Mouse (Mus musculus) thymus, adult 2 months (tissue): ENCODE measurements at regions not wholly inside any gene's neighbourhood (a gene's known extent, or its start where the extent isn't known, plus 50 kb on each side); places are given as distances from the start of the nearest gene placed in this dataset.

Source experiments
- DNase-seq: peaks from one replicate; pipeline ENCODE4 v3.0.0; 2021
- H3K27ac ChIP-seq: fragments of 200-500 bp; 2 replicates; pipeline ENCODE4 v1.5.1; 2012; ENCODE audit warnings: low read length, control low read depth; ENCODE audit not compliant: control insufficient read depth, insufficient read depth
- H3K27me3 ChIP-seq: fragments of 200-500 bp; 2 replicates; pipeline ENCODE4 v1.6.1; 2012; ENCODE audit warnings: mild to moderate bottlenecking, low read length, moderate library complexity, mixed read lengths; ENCODE audit not compliant: control insufficient read depth, insufficient read depth
- H3K36me3 ChIP-seq: fragments of 200-500 bp; 2 replicates; pipeline ENCODE4 v1.6.1; 2012; ENCODE audit warnings: mild to moderate bottlenecking, low read length, moderate library complexity; ENCODE audit not compliant: control insufficient read depth, insufficient read depth
- H3K4me1 ChIP-seq: fragments of 200-500 bp; replicated peaks from 2 replicates; pipeline ENCODE4 v1.6.1; 2012; ENCODE audit warnings: low read length; ENCODE audit not compliant: control insufficient read depth, insufficient read depth
- H3K4me3 ChIP-seq: fragments of 200-500 bp; 2 replicates; pipeline ENCODE4 v1.5.1; 2012; ENCODE audit warnings: mild to moderate bottlenecking, low read length, control low read depth, moderate library complexity; ENCODE audit not compliant: control insufficient read depth, insufficient read depth
- CTCF ChIP-seq: fragments of 200-500 bp; IDR thresholded peaks from 2 replicates; pipeline ENCODE4 v1.5.1; 2012; ENCODE audit warnings: mild to moderate bottlenecking, control low read depth, low read length, moderate library complexity, borderline replicate concordance; ENCODE audit not compliant: control insufficient read depth, poor library complexity, insufficient read depth; ENCODE audit errors: extremely low read depth
- POLR2A ChIP-seq: fragments of 200-500 bp; IDR thresholded peaks from 2 replicates; pipeline ENCODE4 v1.6.1; 2012; ENCODE audit warnings: mild to moderate bottlenecking, low read length, control low read depth, moderate library complexity; ENCODE audit not compliant: control insufficient read depth, poor library complexity, insufficient read depth; ENCODE audit errors: extremely low read depth
- WGBS: fragments of 180-500 bp; shearing (Covaris S2); methylation state at CpG from one replicate; pipeline ENCODE4 v1.1.7; 2018; 5-methylcytosine and 5-hydroxymethylcytosine counted together

DNA sequence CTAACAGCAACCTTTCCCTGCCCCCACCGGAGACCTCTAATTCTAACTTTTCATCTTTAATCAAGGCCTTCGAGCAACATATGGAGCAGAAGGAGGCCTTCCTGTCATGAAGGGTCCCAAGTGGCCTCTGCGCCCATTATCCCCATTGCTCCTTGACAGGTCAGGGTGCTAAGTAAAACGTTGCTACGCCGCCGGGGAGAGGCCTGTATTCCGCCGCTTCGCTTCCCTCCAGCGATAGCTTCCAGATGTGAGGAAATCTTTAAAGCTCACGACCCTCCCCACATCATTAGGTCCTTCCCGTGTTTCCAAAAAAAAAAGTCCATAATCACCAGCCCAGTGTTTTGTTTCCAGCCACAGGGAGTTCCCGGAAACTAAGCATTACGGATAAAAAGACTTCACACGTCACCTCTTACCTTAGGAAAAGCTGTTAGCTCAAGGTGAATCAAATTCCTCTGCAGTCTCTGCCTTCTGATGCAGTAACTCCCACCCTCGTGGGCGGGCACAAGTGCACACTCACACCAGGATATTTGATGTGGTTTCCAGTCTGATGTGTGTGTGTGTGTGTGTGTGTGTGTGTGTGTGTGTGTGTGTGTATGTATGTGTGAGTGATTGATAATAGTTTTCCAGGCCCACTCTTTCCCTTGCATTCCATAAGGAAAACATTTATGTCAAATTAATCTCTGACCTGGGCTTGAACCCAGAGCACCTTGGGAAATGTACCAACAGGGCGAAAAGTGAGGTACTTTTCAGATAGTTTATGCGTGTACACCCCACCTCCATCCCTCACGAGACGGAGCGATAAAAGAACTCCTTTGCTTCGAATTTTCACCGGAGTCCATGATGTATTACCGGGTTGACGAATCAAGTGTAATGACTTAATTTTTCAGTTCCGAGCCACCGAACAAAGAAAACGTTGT is 107.5 kb downstream of the Gm45692 start:
- H3K4me3 ChIP-seq, result no peak overlapping the region
- H3K4me1 ChIP-seq, result no peaks in the 10 kb centered on the region
- H3K36me3 ChIP-seq, result no peaks in the 10 kb centered on the region
- H3K27ac ChIP-seq, result no peak overlapping the region
- 79% methylated on average over 30 of the region's 30 CpGs for WGBS
- TF ChIP-seq POLR2A (no peak), CTCF (no peak)
- no peaks in the 10 kb centered on the region for H3K27me3 ChIP-seq
- no peak for DNase-seq

GRCm38 (mm10) chr8:26227529-26227895 is 108.2 kb downstream of the Gm45692 start:
- no peak for DNase-seq
- no peaks in the 10 kb centered on the region for H3K4me1 ChIP-seq
- 82% methylated on average over 5 of the region's 5 CpGs for WGBS

DNA sequence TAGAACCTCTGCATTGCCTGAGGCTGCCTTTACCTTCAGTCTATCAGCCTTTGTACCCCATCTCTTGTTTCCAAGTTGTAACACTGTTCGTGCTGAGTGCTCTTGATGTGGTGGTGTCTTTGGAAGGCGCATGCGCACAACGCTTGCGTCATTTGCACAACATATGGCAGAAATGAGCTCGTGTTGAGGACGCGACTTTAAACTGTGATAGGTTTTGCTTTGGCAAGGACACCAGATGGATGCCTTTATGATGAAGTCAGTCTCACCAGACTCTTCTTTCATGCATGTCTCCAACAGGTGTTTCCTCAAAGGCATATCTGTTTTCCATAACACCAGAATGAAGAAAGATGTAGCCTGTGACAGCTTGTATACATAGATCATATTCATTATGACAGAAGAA is 110.2 kb downstream of the Gm45692 start:
- WGBS, result 96% methylated on average over 8 of the region's 8 CpGs

More at GRCm38 (mm10) chr8:26227529-26227895, 108.2 kb downstream of the Gm45692 start:
- H3K4me3 ChIP-seq, result no peak overlapping the region
- no peaks in the 10 kb centered on the region for H3K36me3 ChIP-seq
- no peaks in the 10 kb centered on the region for H3K27me3 ChIP-seq
- TF ChIP-seq CTCF, result no peak
- no peak for TF ChIP-seq POLR2A
- no peak overlapping the region for H3K27ac ChIP-seq

GRCm38 (mm10) chr8:26239075-26239474 is 119.7 kb downstream of the Gm45692 start:
- no peak for DNase-seq
- Histone ChIP-seq H3K4me3 (no peak overlapping the region), H3K27me3 (no peaks in the 10 kb centered on the region), H3K36me3 (no peaks in the 10 kb centered on the region), H3K4me1 (no peaks in the 10 kb centered on the region), H3K27ac (no peak overlapping the region)
- TF ChIP-seq POLR2A (no peak), CTCF (no peak)
- WGBS, result 94% methylated on average over 2 of the region's 2 CpGs

More for the DNA sequence above, 110.2 kb downstream of the Gm45692 start:
- Histone ChIP-seq H3K27ac (no peak overlapping the region), H3K4me3 (no peak overlapping the region), H3K27me3 (no peaks in the 10 kb centered on the region), H3K4me1 (no peaks in the 10 kb centered on the region), H3K36me3 (no peaks in the 10 kb centered on the region)
- no peak for TF ChIP-seq CTCF
- no peak for DNase-seq

- Histone ChIP-seq H3K4me3 (no peak overlapping the region), H3K27me3 (no peaks in the 10 kb centered on the region), H3K27ac (no peak overlapping the region), H3K4me1 (no peaks in the 10 kb centered on the region), H3K36me3 (no peaks in the 10 kb centered on the region)
- DNase-seq, result no peak
- 18% methylated on average over 4 of the region's 4 CpGs for WGBS
- no peak for TF ChIP-seq POLR2A
- no peak for TF ChIP-seq CTCF
Observed at GRCm38 (mm10) chr8:26239604-26240003, 120.3 kb downstream of the Gm45692 start.

DNA sequence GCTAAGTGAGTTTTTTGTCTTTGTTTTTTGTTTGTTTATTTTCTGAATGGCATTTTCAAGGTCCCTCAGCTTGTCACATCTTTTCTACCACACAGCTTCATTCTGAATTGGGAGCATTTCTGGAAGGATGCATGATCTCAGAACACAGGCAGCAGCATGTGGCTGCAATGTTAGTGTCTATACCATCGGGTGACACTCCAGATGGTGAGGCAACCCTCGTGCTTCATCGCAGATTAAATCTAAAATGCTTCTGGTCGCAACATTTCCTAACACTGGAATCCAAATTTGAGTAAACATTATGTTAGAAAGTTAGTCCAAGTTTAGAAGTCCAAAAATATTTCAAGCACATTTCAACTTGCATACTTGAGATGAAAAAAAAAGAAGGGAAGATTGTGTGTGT is 124.4 kb downstream of the Gm45692 start:
- H3K27ac ChIP-seq, result no peak overlapping the region
- H3K4me1 ChIP-seq, result no peaks in the 10 kb centered on the region
- H3K36me3 ChIP-seq, result no peaks in the 10 kb centered on the region
- no peak overlapping the region for H3K4me3 ChIP-seq
- no peak for DNase-seq
- 83% methylated on average over 4 of the region's 4 CpGs for WGBS
- no peaks in the 10 kb centered on the region for H3K27me3 ChIP-seq
- TF ChIP-seq CTCF (no peak), POLR2A (no peak)

DNA sequence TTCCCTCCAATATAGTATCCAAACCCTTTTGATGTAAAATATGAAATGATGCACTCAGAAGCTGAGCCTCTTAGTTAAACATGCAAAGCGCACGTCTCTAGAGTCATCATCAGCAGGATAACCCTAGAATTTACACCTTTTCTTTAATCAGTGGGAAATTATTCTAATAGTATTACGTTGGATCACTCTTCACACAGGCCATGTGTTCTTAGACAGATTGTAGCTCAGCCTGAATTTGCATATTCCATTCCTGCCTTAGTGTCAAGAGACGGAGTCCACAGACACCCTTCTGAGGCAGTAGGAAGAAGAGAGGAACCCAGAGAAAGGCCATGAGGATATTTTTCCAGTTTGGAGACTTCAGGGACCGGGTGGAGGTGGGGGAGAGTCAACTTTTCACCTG is 125.0 kb downstream of the Gm45692 start:
- Histone ChIP-seq H3K27ac (no peak overlapping the region), H3K36me3 (no peaks in the 10 kb centered on the region), H3K4me1 (no peaks in the 10 kb centered on the region), H3K4me3 (no peak overlapping the region), H3K27me3 (no peaks in the 10 kb centered on the region)
- TF ChIP-seq POLR2A, result no peak
- no peak for TF ChIP-seq CTCF
- DNase-seq, result no peak
- 86% methylated on average over 5 of the region's 5 CpGs for WGBS
